Mouse (Mus musculus): Measurements from ENCODE around the gene Dpep3.
A peak's percentile ranks its signal among the peaks of the same experiment; 100 is the strongest.

Gene Dpep3

DNA sequence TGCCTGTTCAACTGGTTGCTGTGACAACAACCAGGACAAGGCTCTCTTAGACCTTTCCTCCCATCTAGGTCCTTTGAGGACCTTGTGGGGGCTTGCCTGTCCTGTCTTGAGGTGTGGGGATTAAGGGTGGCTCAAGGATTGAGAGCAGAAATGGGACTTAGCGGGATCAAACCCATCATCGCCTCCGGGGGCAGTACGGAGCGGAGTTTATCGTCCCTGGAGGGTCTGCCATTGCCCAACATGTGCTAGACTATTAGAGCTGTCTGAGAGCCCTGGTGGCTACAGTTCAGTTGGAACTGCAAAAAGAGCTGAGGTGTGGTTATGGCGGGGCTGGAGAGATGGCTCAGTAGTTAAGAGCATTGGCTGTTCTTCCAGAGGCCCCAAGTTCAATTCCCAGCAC is 3.9 kb downstream of the Dpep3 start:
- no peak for DNase-seq (ENCODE audit: low spot score in 2 of 2)

DNA sequence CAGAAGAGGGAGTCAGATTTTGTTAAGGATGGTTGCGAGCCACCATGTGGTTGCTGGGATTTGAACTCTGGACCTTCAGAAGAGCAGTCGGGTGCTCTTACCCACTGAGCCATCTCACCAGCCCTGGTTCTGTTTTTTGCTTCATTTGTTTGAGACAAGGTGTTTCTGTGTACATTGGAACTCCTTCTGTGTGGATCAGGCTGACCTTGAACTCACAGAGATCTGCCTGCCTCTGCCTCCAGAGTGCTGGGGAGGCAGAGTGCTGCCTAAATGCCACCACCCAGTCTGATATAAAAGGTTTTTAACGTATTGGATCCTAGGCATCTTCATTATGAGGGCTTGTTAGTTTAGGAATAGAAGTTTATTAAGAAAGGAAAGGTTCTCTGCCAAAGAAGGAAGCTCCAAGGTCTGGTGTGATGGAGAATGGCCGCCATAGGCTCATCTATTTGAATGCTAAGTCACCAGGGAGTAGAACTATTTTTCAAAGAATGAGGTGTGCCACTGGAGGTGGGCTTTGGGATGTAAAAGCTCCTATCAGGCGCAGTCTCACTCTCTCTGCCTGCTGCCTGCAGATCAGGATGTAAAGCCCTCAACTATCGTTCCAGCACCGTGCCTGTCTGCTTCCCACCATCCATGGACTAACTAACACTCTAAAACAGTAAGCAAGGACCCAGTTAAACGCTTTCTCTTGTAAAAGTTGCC is 8.1 kb downstream of the Dpep3 start:
- no peak for DNase-seq (ENCODE audit: low spot score in 2 of 2)

DNA sequence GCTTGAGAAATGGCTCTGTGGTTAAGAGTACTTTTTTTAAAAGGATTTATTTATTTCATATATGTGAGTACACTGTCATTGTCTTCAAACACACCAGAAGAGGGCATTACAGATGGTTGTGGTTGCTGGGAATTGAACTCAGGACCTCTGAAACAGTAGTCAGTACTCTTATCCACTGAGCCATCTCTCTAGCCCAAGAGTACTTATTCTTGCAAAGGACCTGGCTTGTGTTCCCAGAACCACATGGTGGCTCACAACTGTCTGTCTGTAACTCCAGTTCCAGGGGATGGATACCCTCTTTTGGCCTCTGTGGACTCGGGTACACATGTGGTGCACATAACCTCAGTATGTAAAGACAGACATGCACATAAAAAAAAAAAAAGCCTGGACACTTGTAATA is 9.9 kb downstream of the Dpep3 start:
- no peak for DNase-seq (ENCODE audit: low spot score in 2 of 2)

DNA sequence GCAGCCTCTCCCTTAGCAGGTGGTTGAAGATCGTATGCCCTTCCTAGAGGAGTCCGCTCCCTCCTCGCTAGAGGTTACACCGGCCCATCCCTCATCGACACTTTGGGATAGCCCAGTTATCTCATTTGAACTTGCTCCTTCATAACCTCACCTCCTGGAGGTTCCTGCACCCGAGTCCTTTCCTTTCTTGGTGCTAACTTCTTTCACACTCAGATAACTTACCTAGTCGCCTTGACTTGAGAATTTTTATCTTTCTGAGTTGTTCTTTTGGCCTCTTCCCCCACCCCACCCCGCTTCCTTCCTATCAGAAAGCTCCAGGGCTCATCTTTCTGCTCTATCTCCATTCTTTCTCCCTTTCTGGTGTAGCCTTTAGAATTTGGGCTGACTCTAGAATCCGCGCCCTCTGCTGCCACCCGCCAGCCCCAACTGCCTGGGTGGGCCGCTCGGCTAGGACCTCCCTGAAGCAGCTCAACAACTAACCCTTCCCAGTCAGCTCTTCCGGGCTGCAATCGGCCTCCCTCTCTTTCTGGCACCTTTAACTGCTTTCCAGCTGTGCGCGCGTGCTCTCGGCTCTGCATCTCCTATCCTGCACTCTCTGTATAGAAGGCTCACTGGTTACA is 12.4 kb downstream of the Dpep3 start:
- no peak for DNase-seq (ENCODE audit: low spot score in 2 of 2)

- DNase-seq (ENCODE audit: low spot score in 2 of 2), result no peak
Observed at GRCm38 (mm10) chr8:105965905-105966341, 13.3 kb downstream of the Dpep3 start, which contains the start of gene Slc12a4. Slc12a4 (minus strand) TSS chr8:105966097.

DNA sequence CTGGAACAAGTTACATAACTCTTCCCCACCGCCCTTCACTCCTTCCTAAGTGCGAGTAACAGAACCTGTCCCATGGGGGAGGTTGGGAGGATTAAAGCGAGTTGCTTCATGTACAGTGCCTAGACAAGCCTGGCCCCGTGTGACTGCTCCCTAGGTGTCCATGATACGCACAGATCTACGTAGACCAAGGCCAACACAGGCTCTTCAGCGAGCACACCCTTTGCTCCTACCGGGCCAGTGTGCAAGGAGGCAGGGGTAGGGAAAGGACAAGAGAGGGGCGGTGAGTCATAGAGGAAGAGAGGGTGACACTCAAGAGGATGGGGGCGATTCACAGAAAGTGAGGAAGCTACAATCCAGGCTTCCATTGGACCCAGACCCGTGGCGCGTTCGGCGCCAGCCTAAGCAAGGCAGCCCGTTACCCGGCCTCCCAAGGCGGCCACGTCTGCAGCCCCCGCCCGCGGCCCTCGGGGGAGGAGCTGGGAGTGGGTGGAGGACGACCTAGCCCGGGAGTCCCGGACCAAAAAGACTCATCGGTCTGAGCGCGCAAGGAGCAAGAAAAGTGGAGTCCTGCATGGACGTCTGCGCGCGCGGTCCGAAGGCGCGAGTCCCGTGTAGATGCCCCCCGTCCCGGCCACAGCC is 13.8 kb downstream of the Dpep3 start:
- no peak for DNase-seq (ENCODE audit: low spot score in 2 of 2)

- DNase-seq (ENCODE audit: low spot score in 2 of 2), result no peak
Observed at GRCm38 (mm10) chr8:105964506-105965265, 14.5 kb downstream of the Dpep3 start.

DNA sequence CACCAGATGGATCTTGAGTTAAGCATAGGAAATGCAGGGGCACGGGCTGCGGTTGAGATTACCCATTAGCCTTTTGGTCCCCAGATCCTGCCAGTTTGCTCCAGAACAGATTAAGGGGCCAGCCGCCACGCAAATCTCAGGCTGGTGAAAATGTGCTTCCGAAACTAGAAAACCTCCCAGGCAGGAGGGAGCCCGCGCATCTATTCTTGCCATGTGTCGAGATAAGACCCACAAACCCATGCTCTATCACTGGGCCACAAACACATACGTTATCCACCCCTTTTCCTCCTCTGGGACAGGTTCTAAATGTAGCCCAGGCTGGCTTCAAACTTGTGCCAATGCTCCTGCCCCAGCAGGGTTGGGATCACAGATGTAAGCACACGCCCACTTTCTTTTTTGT is 17.7 kb downstream of the Dpep3 start:
- DNase-seq (ENCODE audit: low spot score in 2 of 2), result no peak

DNA sequence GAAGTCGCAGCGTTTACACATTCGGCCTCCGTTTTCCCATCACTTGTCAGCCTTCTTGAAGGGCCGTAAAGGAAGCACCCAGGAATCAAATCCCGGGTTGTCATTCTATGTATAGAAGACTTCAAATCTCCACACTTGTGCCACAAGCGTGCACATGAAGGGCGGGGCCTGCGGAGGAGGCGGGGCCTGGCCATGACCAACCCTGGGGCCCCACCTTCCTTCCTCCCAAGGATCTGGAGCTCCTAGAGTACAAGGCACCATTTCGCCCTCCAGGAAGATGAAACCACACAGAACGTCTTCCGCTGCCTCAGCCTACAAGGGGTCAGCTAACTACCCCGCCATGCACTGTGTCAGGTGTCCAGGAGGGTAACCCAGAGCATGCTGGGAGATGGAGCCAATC is 18.1 kb downstream of the Dpep3 start:
- DNase-seq (ENCODE audit: low spot score in 2 of 2), result no peak

GRCm38 (mm10) chr8:105959350-105959749 is 19.9 kb downstream of the Dpep3 start:
- DNase-seq (ENCODE audit: low spot score in 2 of 2), result no peak

- no peak for DNase-seq (ENCODE audit: low spot score in 2 of 2)
Observed at GRCm38 (mm10) chr8:105957813-105958212, 21.4 kb downstream of the Dpep3 start.

- DNase-seq (ENCODE audit: low spot score in 2 of 2), result no peak
Observed at GRCm38 (mm10) chr8:105956556-105956955, 22.7 kb downstream of the Dpep3 start.

- no peak for DNase-seq (ENCODE audit: low spot score in 2 of 2)
Observed at GRCm38 (mm10) chr8:105951057-105951659, 28.1 kb downstream of the Dpep3 start.

DNA sequence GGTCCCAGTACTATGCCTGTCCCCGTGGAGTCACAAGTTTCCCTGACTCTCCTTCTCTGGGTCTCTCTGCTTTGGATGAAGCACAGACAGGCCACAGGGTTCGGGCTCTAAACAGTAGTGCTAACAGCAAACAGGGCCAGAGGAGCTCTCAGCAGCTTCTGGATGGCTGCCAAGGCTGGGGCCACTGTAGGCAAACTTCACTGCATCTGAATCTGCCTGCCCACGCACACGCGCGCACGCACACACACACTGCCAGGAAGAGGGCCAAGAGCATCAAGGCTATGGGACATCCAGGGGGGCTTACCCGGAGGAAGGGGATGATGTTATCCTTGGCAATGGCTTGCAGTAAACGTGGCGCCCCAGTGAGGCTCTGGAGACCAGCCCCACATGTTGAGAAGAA is 29.9 kb downstream of the Dpep3 start:
- peak in 1 of 2 experiments; percentile 36 for DNase-seq (ENCODE audit: low spot score in 2 of 2)

GRCm38 (mm10) chr8:105943321-105943739 is 35.9 kb downstream of the Dpep3 start, which contains the start of gene Lcat:
Lcat (minus strand) TSS chr8:105943382.
- no peak for DNase-seq (ENCODE audit: low spot score in 2 of 2)

GRCm38 (mm10) chr8:105942542-105942941 is 36.7 kb downstream of the Dpep3 start:
- no peak for DNase-seq (ENCODE audit: low spot score in 2 of 2)

GRCm38 (mm10) chr8:105942026-105942425 is 37.2 kb downstream of the Dpep3 start:
- DNase-seq (ENCODE audit: low spot score in 2 of 2), result no peak

- DNase-seq (ENCODE audit: low spot score in 2 of 2), result no peak
Observed at GRCm38 (mm10) chr8:105938306-105938669, 40.9 kb downstream of the Dpep3 start, which contains the start of gene Psmb10. Psmb10 (minus strand) TSS chr8:105938444.

- peak in 1 of 2 experiments; percentile 35 for DNase-seq (ENCODE audit: low spot score in 2 of 2)
Observed at GRCm38 (mm10) chr8:105937496-105938305, 41.5 kb downstream of the Dpep3 start.

- peak; percentile 68 to 73 for DNase-seq (ENCODE audit: low spot score in 2 of 2)
Observed at GRCm38 (mm10) chr8:105936866-105937475, 42.3 kb downstream of the Dpep3 start.

Data from frontal cortex, postnatal 25 days (tissue).